ENCODE assay signal across 8 mouse cellular contexts in the genomic region with DNA sequence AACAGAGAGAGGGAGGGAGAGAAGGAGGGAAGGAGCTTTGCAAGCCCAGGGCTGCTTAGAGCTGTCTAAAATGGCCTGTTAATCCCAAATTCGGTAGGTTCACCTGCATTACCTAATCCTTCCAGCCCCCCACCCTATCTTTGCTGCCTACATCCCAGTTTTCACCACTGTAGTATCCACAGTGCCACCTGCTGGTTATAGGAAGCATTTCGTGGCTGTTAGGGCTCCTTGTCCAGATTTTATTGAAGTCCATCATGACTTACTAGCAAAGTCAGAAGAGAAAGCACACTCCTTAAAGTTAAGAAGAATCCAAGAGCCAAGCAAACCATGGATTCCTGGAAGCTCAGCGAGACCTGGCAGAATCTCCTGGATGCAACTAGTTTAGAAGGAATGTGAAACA.
A peak's percentile ranks its signal among the peaks of the same experiment; 100 is the strongest.
DNase-seq lines count a peak whose midpoint lies in the region; ATAC-seq and TF ChIP-seq lines count a peak whose summit lies in the region.

No protein-coding gene starts in this region.

- no peak overlapping the region for H3K4me2 ChIP-seq in hindbrain, postnatal 0 days (ENCODE audit: low read depth, low read length)

- H3K9ac ChIP-seq in hindbrain, postnatal 0 days (replicated peaks; ENCODE audit: low read length): no peak overlapping the region

- peak; percentile 8 to 24 for DNase-seq in spleen, postnatal 10 days (ENCODE audit: low spot score in 2 of 2)
- no peak for DNase-seq in spleen, postnatal 14 days (ENCODE audit: low spot score in 2 of 2)
- DNase-seq in ZHBTc4 (ENCODE audit: low read depth, low spot score): peak; percentile 78
- peak; percentile 49 for DNase-seq in embryonic facial prominence, embryonic 10.5 days (ENCODE audit: low spot score)
- peak; percentile 70 for DNase-seq in hindbrain, postnatal 0 days (ENCODE audit: low spot score)
- DNase-seq in left cerebral cortex, postnatal 4 days: peak; percentile 24
- peak; percentile 68 for DNase-seq in retina, postnatal 1 day
- DNase-seq in thymus, adult 18-20 months: no peak

- H3K4me1 ChIP-seq in embryonic facial prominence, embryonic 10.5 days: peaks cover 35% of the 10 kb centered on the region
- no peaks in the 10 kb centered on the region for H3K4me1 ChIP-seq in hindbrain, postnatal 0 days (ENCODE audit: insufficient read depth, low read length)

- no peak overlapping the region for H3K27ac ChIP-seq in embryonic facial prominence, embryonic 10.5 days (replicated peaks)
- H3K27ac ChIP-seq in hindbrain, postnatal 0 days: no peak overlapping the region

- no peaks in the 10 kb centered on the region for H3K36me3 ChIP-seq in embryonic facial prominence, embryonic 10.5 days (replicated peaks)
- no peaks in the 10 kb centered on the region for H3K36me3 ChIP-seq in hindbrain, postnatal 0 days (ENCODE audit: insufficient read depth, low read length)

- no peak overlapping the region for H3K4me3 ChIP-seq in embryonic facial prominence, embryonic 10.5 days
- no peak overlapping the region for H3K4me3 ChIP-seq in hindbrain, postnatal 0 days (ENCODE audit: low read length)

- ATAC-seq in hindbrain, postnatal 0 days: no peak

- H3K9me3 ChIP-seq in embryonic facial prominence, embryonic 10.5 days: no peaks in the 10 kb centered on the region
- H3K9me3 ChIP-seq in hindbrain, postnatal 0 days (ENCODE audit: low read length): no peaks in the 10 kb centered on the region

- peaks cover 20% of the 10 kb centered on the region for H3K27me3 ChIP-seq in embryonic facial prominence, embryonic 10.5 days (replicated peaks; ENCODE audit: low read depth, poor library complexity, severe bottlenecking)
- H3K27me3 ChIP-seq in hindbrain, postnatal 0 days (ENCODE audit: insufficient read depth, low read length): no peaks in the 10 kb centered on the region

- peak; percentile 84 for TF ChIP-seq CTCF in hindbrain, postnatal 0 days (IDR thresholded peaks at IDR 0.05; ENCODE audit: low read depth)

- intact Hi-C loops in left cerebral cortex, postnatal 4 days (cut with DNase I): loop anchor here (10.0 kb wide), 2 partner anchors 570 to 690 kb away; no protein-coding TSS in a partner anchor

- WGBS in embryonic facial prominence, embryonic 10.5 days: 23% methylated on average over 3 of the region's 3 CpGs
- WGBS in hindbrain, postnatal 0 days: 20% methylated on average over 3 of the region's 3 CpGs

Comparison
In these comparisons a context has a peak if more than half of its experiments do, and no peak if none do; other contexts are left out.
1. DNase-seq: peak in spleen, postnatal 10 days (2 of 2), ZHBTc4 (single experiment), embryonic facial prominence, embryonic 10.5 days (single experiment), hindbrain, postnatal 0 days (single experiment), left cerebral cortex, postnatal 4 days (single experiment) and retina, postnatal 1 day (single experiment); none in spleen, postnatal 14 days (0 of 2) and thymus, adult 18-20 months (0 of 2).